Mouse (Mus musculus): ENCODE data around the gene Bicra. TPM values are rescaled to one million over a fixed set of nuclear protein-coding genes. Genes with fewer than 3 reads are reported as not detected.

Bicra gene
- polyA plus RNA-seq, 1 experiment from 2014 or later: 8.3 TPM

GRCm38 (mm10) chr7:16002171-16002570, 45.5 kb downstream of the Bicra start:
- ATAC-seq (ENCODE audit: insufficient number of reproducible peaks, insufficient read depth, low FRiP score, low read depth): no peak
- Histone ChIP-seq H3K9me3 (ENCODE audit: control insufficient read depth, low read depth, low read length) (peaks cover 4% of the 10 kb centered on the region; the same call in 1 of the 2 replicates), H3K36me3 (ENCODE audit: control insufficient read depth, insufficient read depth, low read length) (peaks cover 5% of the 10 kb centered on the region; the same call in 1 of the 2 replicates), H3K4me3 (ENCODE audit: low read depth, low read length) (no peak overlapping the region), H3K27ac (ENCODE audit: low read length) (no peak overlapping the region), H3K4me2 (replicated peaks; ENCODE audit: low read depth, low read length) (no peak overlapping the region), H3K4me1 (ENCODE audit: control insufficient read depth, insufficient read depth, low read length) (no peaks in the 10 kb centered on the region), H3K9ac (replicated peaks; ENCODE audit: low read depth, low read length) (no peak overlapping the region), H3K27me3 (ENCODE audit: control insufficient read depth, insufficient read depth, low read length) (no peaks in the 10 kb centered on the region)
- 90% methylated on average over 5 of the region's 5 CpGs for WGBS

DNA sequence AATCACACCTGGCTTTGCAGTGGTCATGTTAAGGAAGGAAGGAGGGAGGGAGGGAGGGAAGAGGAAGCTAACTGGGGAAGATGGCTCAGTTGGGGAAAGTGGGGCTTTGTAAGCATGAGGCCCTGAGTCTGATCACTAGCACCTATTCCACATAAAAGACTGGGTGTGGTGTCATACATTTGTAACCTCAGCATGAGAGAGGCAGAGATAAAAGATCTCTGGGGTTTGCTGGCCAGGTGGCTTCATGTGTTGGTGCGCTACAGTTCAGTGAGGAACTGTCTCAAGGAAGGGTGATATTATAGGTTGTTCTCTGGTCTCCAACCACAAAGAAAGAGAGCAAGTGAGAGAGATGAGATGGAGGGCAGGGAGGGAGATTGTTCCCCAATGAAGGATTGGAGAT, 46.0 kb downstream of the Bicra start:
- Histone ChIP-seq H3K4me3 (ENCODE audit: low read depth, low read length) (no peak overlapping the region), H3K9ac (replicated peaks; ENCODE audit: low read depth, low read length) (no peak overlapping the region), H3K36me3 (ENCODE audit: control insufficient read depth, insufficient read depth, low read length) (peaks cover 5% of the 10 kb centered on the region), H3K27ac (ENCODE audit: low read length) (no peak overlapping the region), H3K9me3 (ENCODE audit: control insufficient read depth, low read depth, low read length) (peaks cover 4% of the 10 kb centered on the region; the same call in 1 of the 2 replicates), H3K27me3 (ENCODE audit: control insufficient read depth, insufficient read depth, low read length) (no peaks in the 10 kb centered on the region), H3K4me1 (ENCODE audit: control insufficient read depth, insufficient read depth, low read length) (no peaks in the 10 kb centered on the region), H3K4me2 (replicated peaks; ENCODE audit: low read depth, low read length) (no peak overlapping the region)
- ATAC-seq (ENCODE audit: insufficient number of reproducible peaks, insufficient read depth, low FRiP score, low read depth): no peak
- WGBS: 97% methylated on average over 1 of the region's 1 CpGs

- Histone ChIP-seq H3K4me3 (ENCODE audit: low read depth, low read length) (no peak overlapping the region), H3K27ac (ENCODE audit: low read length) (no peak overlapping the region), H3K9me3 (ENCODE audit: control insufficient read depth, low read depth, low read length) (no peaks in the 10 kb centered on the region), H3K9ac (replicated peaks; ENCODE audit: low read depth, low read length) (no peak overlapping the region), H3K36me3 (ENCODE audit: control insufficient read depth, insufficient read depth, low read length) (peaks cover 34% of the 10 kb centered on the region), H3K27me3 (ENCODE audit: control insufficient read depth, insufficient read depth, low read length) (no peaks in the 10 kb centered on the region), H3K4me2 (replicated peaks; ENCODE audit: low read depth, low read length) (no peak overlapping the region), H3K4me1 (ENCODE audit: control insufficient read depth, insufficient read depth, low read length) (no peaks in the 10 kb centered on the region)
- 96% methylated on average over 4 of the region's 4 CpGs for WGBS
- no peak for ATAC-seq (ENCODE audit: insufficient number of reproducible peaks, insufficient read depth, low FRiP score, low read depth)
These were observed 53.9 kb downstream of the Bicra start for GRCm38 (mm10) chr7:15993789-15994188.

- H3K4me3 ChIP-seq (ENCODE audit: low read depth, low read length): no peak overlapping the region
These were observed 54.6 kb downstream of the Bicra start for GRCm38 (mm10) chr7:15993152-15993551.

DNA sequence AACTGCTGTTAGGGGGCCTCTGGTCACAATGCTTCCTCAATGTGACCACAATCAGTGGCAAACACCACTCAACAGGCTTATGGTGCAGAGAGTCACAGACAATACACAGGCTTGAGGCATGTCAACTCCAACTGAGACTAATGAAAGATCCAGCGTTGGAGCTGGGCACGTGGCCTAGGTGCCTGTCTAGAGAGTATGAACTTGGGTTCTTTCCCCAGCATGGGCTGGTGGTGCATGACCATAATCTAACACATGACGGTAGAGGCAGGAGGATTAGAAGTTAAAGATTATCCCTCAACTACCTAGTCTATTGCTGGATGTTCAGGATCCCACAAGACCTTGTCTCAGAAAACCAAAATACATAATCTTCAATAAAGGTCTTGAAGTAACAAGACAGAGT, 56.0 kb downstream of the Bicra start:
- H3K9ac ChIP-seq (replicated peaks; ENCODE audit: low read depth, low read length): no peak overlapping the region
- WGBS: 93% methylated on average over 3 of the region's 3 CpGs

More at GRCm38 (mm10) chr7:15993152-15993551, 54.6 kb downstream of the Bicra start:
- H3K9ac ChIP-seq (replicated peaks; ENCODE audit: low read depth, low read length): no peak overlapping the region
- H3K27me3 ChIP-seq (ENCODE audit: control insufficient read depth, insufficient read depth, low read length): no peaks in the 10 kb centered on the region
- no peaks in the 10 kb centered on the region for H3K9me3 ChIP-seq (ENCODE audit: control insufficient read depth, low read depth, low read length)
- peaks cover 40% of the 10 kb centered on the region for H3K36me3 ChIP-seq (ENCODE audit: control insufficient read depth, insufficient read depth, low read length)
- no peaks in the 10 kb centered on the region for H3K4me1 ChIP-seq (ENCODE audit: control insufficient read depth, insufficient read depth, low read length)
- no peak overlapping the region for H3K27ac ChIP-seq (ENCODE audit: low read length)
- no peak for ATAC-seq (ENCODE audit: insufficient number of reproducible peaks, insufficient read depth, low FRiP score, low read depth)
- 82% methylated on average over 3 of the region's 3 CpGs for WGBS
- H3K4me2 ChIP-seq (replicated peaks; ENCODE audit: low read depth, low read length): no peak overlapping the region

DNA sequence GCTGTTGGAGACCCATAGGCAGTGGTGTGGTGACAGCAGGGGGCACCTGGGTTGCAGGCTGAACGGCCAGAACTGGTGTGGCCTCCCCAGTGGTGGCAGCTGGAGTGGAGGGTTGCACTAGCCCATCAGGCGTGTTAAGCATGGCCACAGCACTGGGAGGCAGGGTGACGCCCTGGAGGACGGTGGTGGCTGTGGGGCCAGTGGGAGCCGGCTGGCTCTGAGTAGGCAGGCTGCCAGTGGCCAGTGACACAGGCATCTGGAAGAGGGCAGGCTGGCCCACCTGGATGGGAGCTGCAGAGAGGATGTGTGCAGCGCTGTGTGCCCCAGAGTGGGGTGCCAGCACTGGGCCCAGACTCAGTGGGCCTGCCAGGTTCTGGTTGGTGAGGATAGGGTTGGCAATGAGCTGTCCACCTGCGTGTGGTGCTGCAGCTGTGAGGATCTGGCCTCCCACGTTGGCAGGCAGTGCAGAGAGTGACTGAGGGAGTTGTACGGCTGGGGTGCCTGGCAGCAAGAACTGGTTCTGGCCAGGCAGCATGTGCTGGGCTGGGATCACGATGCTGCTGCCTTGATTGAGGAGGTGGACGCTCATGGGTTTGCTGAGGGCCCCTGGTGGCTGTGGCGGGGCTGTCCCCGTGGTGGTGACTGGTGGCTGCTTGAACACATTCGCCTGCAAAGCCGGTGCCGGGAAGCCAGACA, 59.9 kb downstream of the Bicra start:
- peaks cover 47% of the 10 kb centered on the region for H3K36me3 ChIP-seq (ENCODE audit: control insufficient read depth, insufficient read depth, low read length)
- ATAC-seq (ENCODE audit: insufficient number of reproducible peaks, insufficient read depth, low FRiP score, low read depth): no peak
- H3K27me3 ChIP-seq (ENCODE audit: control insufficient read depth, insufficient read depth, low read length): no peaks in the 10 kb centered on the region
- no peak overlapping the region for H3K4me2 ChIP-seq (replicated peaks; ENCODE audit: low read depth, low read length)
- no peaks in the 10 kb centered on the region for H3K9me3 ChIP-seq (ENCODE audit: control insufficient read depth, low read depth, low read length)
- 96% methylated on average over 16 of the region's 16 CpGs for WGBS
- no peak overlapping the region for H3K9ac ChIP-seq (replicated peaks; ENCODE audit: low read depth, low read length)
- H3K27ac ChIP-seq (ENCODE audit: low read length): no peak overlapping the region
- no peak overlapping the region for H3K4me3 ChIP-seq (ENCODE audit: low read depth, low read length)
- no peaks in the 10 kb centered on the region for H3K4me1 ChIP-seq (ENCODE audit: control insufficient read depth, insufficient read depth, low read length)

More for the DNA sequence above, 56.0 kb downstream of the Bicra start:
- Histone ChIP-seq H3K36me3 (ENCODE audit: control insufficient read depth, insufficient read depth, low read length) (peaks cover 49% of the 10 kb centered on the region), H3K4me1 (ENCODE audit: control insufficient read depth, insufficient read depth, low read length) (no peaks in the 10 kb centered on the region), H3K27ac (ENCODE audit: low read length) (no peak overlapping the region), H3K4me3 (ENCODE audit: low read depth, low read length) (no peak overlapping the region), H3K27me3 (ENCODE audit: control insufficient read depth, insufficient read depth, low read length) (no peaks in the 10 kb centered on the region), H3K4me2 (replicated peaks; ENCODE audit: low read depth, low read length) (no peak overlapping the region), H3K9me3 (ENCODE audit: control insufficient read depth, low read depth, low read length) (no peaks in the 10 kb centered on the region)
- ATAC-seq (ENCODE audit: insufficient number of reproducible peaks, insufficient read depth, low FRiP score, low read depth): no peak

DNA sequence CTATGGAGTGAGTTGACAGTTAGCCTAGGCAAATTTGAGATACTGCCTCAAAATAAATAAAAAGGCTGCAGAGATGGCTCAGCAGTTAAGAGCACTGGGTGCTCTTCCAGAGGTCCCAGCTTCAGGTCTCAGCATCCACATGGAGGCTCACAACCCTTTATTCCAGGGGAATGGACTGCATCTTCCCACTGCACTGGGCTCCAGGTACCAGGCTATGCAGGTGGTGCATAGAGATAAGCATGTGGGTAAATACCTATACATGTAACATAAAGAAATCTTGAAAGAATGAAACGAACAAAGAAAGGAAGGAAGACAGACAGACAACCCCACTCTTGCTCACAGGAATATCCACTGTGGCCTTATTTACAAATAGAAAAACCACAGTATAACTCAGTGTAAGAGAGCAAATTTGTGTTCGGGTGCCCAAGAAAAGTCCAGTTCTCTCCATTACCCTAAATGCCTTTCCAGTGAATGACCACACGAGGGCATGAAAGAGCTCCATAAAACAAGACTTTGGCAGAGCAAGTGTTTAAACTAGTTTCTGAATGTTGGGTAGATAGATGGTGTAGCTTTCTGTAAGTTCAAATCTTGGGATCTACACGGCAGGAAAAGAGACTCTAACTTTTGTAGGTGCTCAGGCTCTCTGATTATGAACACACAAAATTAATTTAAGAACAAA, 64.9 kb downstream of the Bicra start:
- H3K27ac ChIP-seq (ENCODE audit: low read length): no peak overlapping the region
- WGBS: 42% methylated on average over 4 of the region's 4 CpGs
- ATAC-seq (ENCODE audit: insufficient number of reproducible peaks, insufficient read depth, low FRiP score, low read depth): no peak

DNA sequence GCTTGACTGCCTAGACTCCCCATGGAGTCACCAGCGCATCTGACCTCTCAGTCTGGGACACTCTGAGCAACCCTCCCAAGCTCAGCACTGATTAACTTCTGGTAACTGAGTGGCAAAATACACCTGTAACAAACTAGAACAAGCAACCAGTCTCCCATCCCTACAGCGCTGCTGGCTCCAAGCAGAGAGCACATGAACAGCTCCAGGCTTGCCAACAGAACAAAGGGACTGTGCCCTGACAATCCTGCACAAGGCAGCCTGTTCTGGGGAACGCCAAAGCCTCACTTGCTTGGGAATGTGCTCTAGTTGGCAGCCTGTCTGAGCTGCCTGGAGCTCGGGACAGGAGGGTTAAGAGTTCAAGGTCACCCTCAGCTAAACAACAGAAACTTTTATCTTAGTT, 66.2 kb downstream of the Bicra start:
- Histone ChIP-seq H3K4me1 (ENCODE audit: control insufficient read depth, insufficient read depth, low read length) (no peaks in the 10 kb centered on the region), H3K9ac (replicated peaks; ENCODE audit: low read depth, low read length) (no peak overlapping the region), H3K4me2 (replicated peaks; ENCODE audit: low read depth, low read length) (no peak overlapping the region), H3K36me3 (ENCODE audit: control insufficient read depth, insufficient read depth, low read length) (peaks cover 35% of the 10 kb centered on the region), H3K27ac (ENCODE audit: low read length) (no peak overlapping the region), H3K4me3 (ENCODE audit: low read depth, low read length) (no peak overlapping the region), H3K9me3 (ENCODE audit: control insufficient read depth, low read depth, low read length) (no peaks in the 10 kb centered on the region), H3K27me3 (ENCODE audit: control insufficient read depth, insufficient read depth, low read length) (no peaks in the 10 kb centered on the region)
- ATAC-seq (ENCODE audit: insufficient number of reproducible peaks, insufficient read depth, low FRiP score, low read depth): no peak
- 78% methylated on average over 4 of the region's 4 CpGs for WGBS

More for the DNA sequence above, 64.9 kb downstream of the Bicra start:
- no peak overlapping the region for H3K9ac ChIP-seq (replicated peaks; ENCODE audit: low read depth, low read length)
- no peaks in the 10 kb centered on the region for H3K27me3 ChIP-seq (ENCODE audit: control insufficient read depth, insufficient read depth, low read length)
- H3K4me2 ChIP-seq (replicated peaks; ENCODE audit: low read depth, low read length): no peak overlapping the region
- H3K4me3 ChIP-seq (ENCODE audit: low read depth, low read length): no peak overlapping the region
- no peaks in the 10 kb centered on the region for H3K9me3 ChIP-seq (ENCODE audit: control insufficient read depth, low read depth, low read length)
- peaks cover 41% of the 10 kb centered on the region for H3K36me3 ChIP-seq (ENCODE audit: control insufficient read depth, insufficient read depth, low read length)
- H3K4me1 ChIP-seq (ENCODE audit: control insufficient read depth, insufficient read depth, low read length): no peaks in the 10 kb centered on the region
